Mouse (Mus musculus) kidney, adult 2 months (tissue): ENCODE measurements around the gene Tfap2a.

Experiments
- CTCF ChIP-seq: fragments of 200-500 bp; conservative IDR thresholded peaks from 2 replicates; pipeline ENCODE4 v1.5.1; 2011; ENCODE audit warnings: low read depth, mild to moderate bottlenecking, control low read depth, low read length, moderate library complexity, mixed read lengths; ENCODE audit not compliant: insufficient read depth, insufficient read length
- POLR2A ChIP-seq: fragments of 200-500 bp; IDR thresholded peaks from one replicate; pipeline ENCODE4 v1.6.1; 2011; ENCODE audit warnings: low read depth, low read length, control low read depth

- TF ChIP-seq CTCF (no peak), POLR2A (no peak)
These were observed 11.4 kb upstream of the Tfap2a start for GRCm38 (mm10) chr13:40749603-40749905.
